Mouse (Mus musculus) thymus, adult 2 months (tissue): ENCODE results near the gene Olfr156.

Experiments
- CTCF ChIP-seq: fragments of 200-500 bp; IDR thresholded peaks from 2 replicates; pipeline ENCODE4 v1.5.1; 2012; ENCODE audit warnings: mild to moderate bottlenecking, control low read depth, low read length, moderate library complexity, borderline replicate concordance; ENCODE audit not compliant: control insufficient read depth, poor library complexity, insufficient read depth; ENCODE audit errors: extremely low read depth
- POLR2A ChIP-seq: fragments of 200-500 bp; IDR thresholded peaks from 2 replicates; pipeline ENCODE4 v1.6.1; 2012; ENCODE audit warnings: mild to moderate bottlenecking, low read length, control low read depth, moderate library complexity; ENCODE audit not compliant: control insufficient read depth, poor library complexity, insufficient read depth; ENCODE audit errors: extremely low read depth

DNA sequence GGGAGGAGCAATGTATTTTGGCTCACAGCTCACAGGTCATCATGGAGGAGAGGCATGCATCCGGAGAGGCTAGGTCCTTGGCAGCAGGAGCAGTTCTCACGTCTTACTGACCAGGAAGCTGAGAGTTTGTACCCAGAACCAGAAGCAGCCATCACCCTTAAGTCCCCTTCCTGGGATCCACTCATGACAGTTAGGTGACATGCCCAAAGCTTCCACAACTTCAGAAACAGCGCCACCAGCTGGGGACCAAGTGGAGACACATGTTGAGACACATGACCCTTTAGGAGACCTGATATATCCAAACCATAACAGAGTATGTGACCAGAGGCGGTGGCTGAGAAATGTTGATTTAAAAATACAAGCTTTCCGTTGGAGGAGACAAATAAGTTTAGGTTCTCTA, 8.3 kb upstream of the Olfr156 start:
- no peak for TF ChIP-seq CTCF
- TF ChIP-seq POLR2A: no peak
